Mouse (Mus musculus) G1E (cell line): ENCODE data around the gene Pard3.

Source experiments
- CTCF ChIP-seq: IDR thresholded peaks from 2 replicates; pipeline ENCODE4 v1.5.1; 2012; ENCODE audit warnings: low read depth, low read length, inconsistent platforms, mixed read lengths
- TAL1 ChIP-seq: conservative IDR thresholded peaks from 2 replicates; pipeline ENCODE4 v1.6.1; 2012; ENCODE audit warnings: low read depth, low read length, inconsistent platforms, mixed read lengths

DNA sequence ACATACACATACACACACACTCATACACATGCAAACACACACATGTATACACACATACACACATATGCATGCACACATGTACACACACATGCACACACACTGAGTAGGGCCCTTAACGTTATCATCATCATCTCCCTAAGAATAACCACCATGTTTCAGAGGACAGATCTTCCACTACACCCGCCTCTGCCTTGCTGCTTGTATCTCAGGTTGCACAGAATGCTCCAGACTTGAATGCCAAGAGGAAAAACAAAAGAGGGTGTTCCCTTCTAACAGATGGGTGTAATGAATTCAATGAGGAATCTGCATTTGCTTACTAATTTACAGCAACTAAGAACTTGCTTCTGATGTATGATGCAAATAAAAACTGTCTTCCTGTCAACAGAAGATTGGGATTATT, 519.7 kb downstream of the Pard3 start:
- TF ChIP-seq CTCF, result no peak
- TF ChIP-seq TAL1, result no peak
